Mouse (Mus musculus) embryonic facial prominence, embryonic 12.5 days (tissue): ENCODE measurements around the gene Smc3. TPM values are rescaled to one million over a fixed set of nuclear protein-coding genes. Genes with fewer than 3 reads are reported as not detected.

Experiments used
- ATAC-seq: fragments of 200-750 bp; cut with Nextera tagmentation; 2 replicates; pipeline ENCODE4 v1.8.0; 2017; ENCODE audit not compliant: insufficient number of reproducible peaks, insufficient read depth, low FRiP score, low TSS enrichment
- H3K27ac ChIP-seq: fragments of 300-500 bp; sonication (generic); 2 replicates; pipeline ENCODE4 v1.5.1; 2016; ENCODE audit warnings: mild to moderate bottlenecking
- H3K27me3 ChIP-seq: fragments of 300-500 bp; sonication (generic); 2 replicates; pipeline ENCODE4 v1.6.1; 2016; ENCODE audit warnings: mild to moderate bottlenecking, moderate library complexity
- H3K36me3 ChIP-seq: fragments of 300-500 bp; sonication (generic); 2 replicates; pipeline ENCODE4 v1.6.1; 2016; ENCODE audit warnings: mild to moderate bottlenecking
- H3K4me1 ChIP-seq: fragments of 300-500 bp; sonication (generic); 2 replicates; pipeline ENCODE4 v1.6.1; 2016
- H3K4me2 ChIP-seq: fragments of 300-500 bp; sonication (generic); replicated peaks from 2 replicates; pipeline ENCODE4 v1.6.1; 2016; ENCODE audit warnings: mild to moderate bottlenecking, moderate library complexity
- H3K4me3 ChIP-seq: fragments of 300-500 bp; sonication (generic); 2 replicates; pipeline ENCODE4 v1.5.1; 2016; ENCODE audit warnings: mild to moderate bottlenecking
- H3K9ac ChIP-seq: fragments of 300-500 bp; sonication (generic); 2 replicates; pipeline ENCODE4 v1.6.1; 2016; ENCODE audit warnings: mild to moderate bottlenecking, moderate library complexity
- H3K9me3 ChIP-seq: fragments of 300-500 bp; sonication (generic); 2 replicates; pipeline ENCODE4 v1.6.1; 2016; ENCODE audit warnings: mild to moderate bottlenecking, moderate library complexity
- WGBS: fragments of 180-500 bp; shearing (Covaris S2); methylation state at CpG from one replicate; pipeline ENCODE4 v1.1.7; 2016; 5-methylcytosine and 5-hydroxymethylcytosine counted together
- polyA plus RNA-seq: library from polyadenylated mRNA; unstranded; fragments of >200 nt; fragmentation: Nextera tagmentation; extraction: Ambion mirVana; gene quantifications from 2 replicates; pipeline ENCODE4 v1.2.1, GENCODE M21; 2016

The Smc3 gene
- polyA plus RNA-seq, 1 experiment from 2014 or later = 81.9 TPM

DNA sequence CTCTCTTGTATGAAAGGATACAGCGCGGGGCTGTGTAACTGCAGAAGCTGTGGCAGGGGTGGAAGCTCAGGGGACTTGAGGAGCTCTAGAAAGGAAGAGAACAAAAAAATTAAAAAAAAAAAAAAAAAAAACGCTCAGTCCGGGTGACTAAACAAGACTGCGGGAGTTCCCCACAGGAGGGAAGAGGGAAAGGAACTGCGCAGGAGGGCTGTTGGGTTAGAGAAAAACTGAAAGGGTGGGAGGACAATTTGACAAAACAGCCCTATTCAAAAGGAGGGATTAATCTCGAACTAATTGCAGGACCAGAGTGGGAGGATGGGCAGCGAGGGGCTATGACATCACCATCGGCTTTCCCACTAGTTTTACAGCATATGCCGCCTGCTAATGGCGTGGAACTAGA, 32.3 kb upstream of the Smc3 start:
- 24% methylated on average over 11 of the region's 11 CpGs for WGBS
- no peaks in the 10 kb centered on the region for H3K36me3 ChIP-seq
- H3K4me3 ChIP-seq = no peak overlapping the region
- H3K9ac ChIP-seq = no peak overlapping the region
- H3K4me1 ChIP-seq = no peaks in the 10 kb centered on the region
- H3K9me3 ChIP-seq = no peaks in the 10 kb centered on the region
- H3K4me2 ChIP-seq = no peak overlapping the region
- no peaks in the 10 kb centered on the region for H3K27me3 ChIP-seq
- no peak overlapping the region for H3K27ac ChIP-seq
- ATAC-seq = no peak

DNA sequence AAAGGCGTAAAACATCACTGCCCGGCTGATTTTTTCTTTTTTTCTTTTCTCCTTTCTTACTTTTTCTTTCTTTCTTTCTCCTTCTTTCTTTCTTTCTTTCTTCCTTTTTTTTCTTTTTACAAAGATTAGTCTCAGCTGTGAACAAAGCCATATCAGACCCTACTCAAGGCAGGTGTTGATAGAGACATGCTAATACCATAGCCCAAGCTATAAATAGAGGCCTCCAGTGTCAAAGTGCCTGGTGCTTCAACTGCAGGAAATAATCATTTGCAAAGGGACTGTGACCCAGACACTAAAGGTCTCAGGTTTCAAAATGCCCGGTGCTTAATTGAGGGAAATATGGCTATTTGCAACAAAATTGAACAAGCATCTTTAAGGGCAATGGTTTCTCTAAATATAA, 31.6 kb upstream of the Smc3 start:
- Histone ChIP-seq H3K4me2 (no peak overlapping the region), H3K9ac (no peak overlapping the region), H3K9me3 (no peaks in the 10 kb centered on the region), H3K27me3 (no peaks in the 10 kb centered on the region), H3K4me3 (no peak overlapping the region), H3K27ac (no peak overlapping the region), H3K4me1 (no peaks in the 10 kb centered on the region), H3K36me3 (no peaks in the 10 kb centered on the region)
- WGBS = 69% methylated on average over 3 of the region's 3 CpGs
- no peak for ATAC-seq

DNA sequence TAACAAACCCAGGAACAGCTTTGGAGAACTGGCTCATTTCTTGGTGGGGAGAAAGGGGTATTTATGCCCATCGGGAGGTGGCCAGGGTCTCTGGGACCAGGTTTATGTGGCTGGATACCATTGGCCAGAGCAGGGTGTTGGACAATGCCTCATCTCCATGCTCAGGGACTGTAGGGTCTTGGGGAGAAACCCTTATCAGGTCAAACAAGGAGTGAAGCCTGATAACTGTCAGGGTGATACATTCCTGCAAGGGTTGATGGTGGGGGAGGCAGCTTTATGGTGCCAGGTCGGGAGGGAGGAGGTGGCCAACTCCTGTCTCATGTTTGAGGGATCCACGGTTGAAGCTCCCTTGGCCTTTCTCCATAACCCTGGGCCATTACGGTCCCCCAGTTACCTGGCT, 29.1 kb upstream of the Smc3 start:
- H3K36me3 ChIP-seq = no peaks in the 10 kb centered on the region
- no peaks in the 10 kb centered on the region for H3K4me1 ChIP-seq
- no peak overlapping the region for H3K4me2 ChIP-seq
- H3K4me3 ChIP-seq = no peak overlapping the region
- ATAC-seq = no peak
- WGBS = 92% methylated on average over 4 of the region's 4 CpGs
- H3K27ac ChIP-seq = no peak overlapping the region
- no peaks in the 10 kb centered on the region for H3K27me3 ChIP-seq
- H3K9me3 ChIP-seq = no peaks in the 10 kb centered on the region
- no peak overlapping the region for H3K9ac ChIP-seq

DNA sequence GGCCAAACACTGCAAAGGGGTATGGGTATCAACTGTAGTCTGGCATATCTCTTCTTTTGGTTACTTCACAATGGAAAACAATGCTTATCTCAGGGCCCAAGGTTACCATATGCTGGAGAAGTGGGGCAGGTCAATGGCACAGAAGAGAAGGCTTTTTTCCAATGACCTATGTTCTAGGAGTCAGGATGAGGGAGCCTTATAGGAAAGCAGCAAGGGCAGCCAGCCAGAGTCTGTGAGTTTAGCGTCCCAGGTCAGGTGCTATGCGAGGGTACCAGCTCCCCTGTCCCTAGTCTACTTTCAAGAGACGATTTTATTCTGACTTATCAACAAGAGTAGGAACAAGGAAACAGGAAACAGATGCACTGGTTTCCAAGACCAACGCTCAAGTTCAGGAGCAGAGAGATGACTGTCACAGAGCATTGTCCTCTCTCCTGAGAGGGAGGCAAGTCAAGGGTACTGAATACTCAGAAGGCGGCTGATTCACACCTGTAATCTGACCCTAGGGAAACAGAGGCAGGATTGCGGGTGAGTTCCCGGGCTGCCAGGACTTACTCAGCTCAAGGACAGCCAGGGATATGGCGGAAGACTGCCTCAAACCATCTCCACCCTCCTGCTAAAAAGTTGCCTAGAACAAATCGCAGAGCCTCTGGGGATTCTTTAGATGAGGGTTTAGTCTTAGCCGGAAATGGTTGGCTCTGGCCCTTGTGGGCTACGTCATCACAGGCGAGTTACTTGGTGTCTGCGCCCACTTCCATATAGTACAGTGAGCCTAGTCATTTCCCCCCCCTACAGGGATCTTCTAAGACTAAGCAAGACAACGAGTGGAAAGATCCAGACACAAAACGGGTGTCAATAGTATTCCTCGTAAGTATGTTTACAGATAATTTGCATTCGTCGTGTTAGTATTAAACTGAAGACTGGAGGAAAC, 28.4 kb upstream of the Smc3 start:
- H3K4me1 ChIP-seq = no peaks in the 10 kb centered on the region
- H3K27me3 ChIP-seq = no peaks in the 10 kb centered on the region
- H3K9me3 ChIP-seq = no peaks in the 10 kb centered on the region
- H3K36me3 ChIP-seq = no peaks in the 10 kb centered on the region
- no peak overlapping the region for H3K9ac ChIP-seq
- no peak overlapping the region for H3K27ac ChIP-seq
- WGBS = 79% methylated on average over 18 of the region's 18 CpGs
- no peak overlapping the region for H3K4me2 ChIP-seq
- H3K4me3 ChIP-seq = no peak overlapping the region
- no peak for ATAC-seq

DNA sequence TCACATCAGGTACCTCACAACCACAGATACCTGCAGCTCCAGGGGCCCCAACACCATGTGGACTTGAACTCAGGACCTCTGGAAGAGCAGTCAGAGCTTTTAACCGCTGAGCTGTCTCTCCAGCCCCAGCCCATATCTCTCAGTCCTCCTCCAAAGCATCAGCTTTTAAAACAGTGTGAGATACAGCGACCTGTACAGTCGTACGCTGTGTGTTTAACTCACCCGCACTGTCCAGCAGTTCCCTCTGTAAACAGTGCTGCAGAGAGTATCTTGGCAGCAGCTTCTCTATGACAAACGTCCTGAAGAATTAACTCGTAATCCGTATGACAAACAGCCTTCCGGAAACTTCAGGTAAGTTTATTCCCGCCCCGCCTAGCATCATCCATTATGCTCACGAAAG, 27.6 kb upstream of the Smc3 start:
- H3K27ac ChIP-seq = no peak overlapping the region
- H3K36me3 ChIP-seq = no peaks in the 10 kb centered on the region
- no peak overlapping the region for H3K9ac ChIP-seq

DNA sequence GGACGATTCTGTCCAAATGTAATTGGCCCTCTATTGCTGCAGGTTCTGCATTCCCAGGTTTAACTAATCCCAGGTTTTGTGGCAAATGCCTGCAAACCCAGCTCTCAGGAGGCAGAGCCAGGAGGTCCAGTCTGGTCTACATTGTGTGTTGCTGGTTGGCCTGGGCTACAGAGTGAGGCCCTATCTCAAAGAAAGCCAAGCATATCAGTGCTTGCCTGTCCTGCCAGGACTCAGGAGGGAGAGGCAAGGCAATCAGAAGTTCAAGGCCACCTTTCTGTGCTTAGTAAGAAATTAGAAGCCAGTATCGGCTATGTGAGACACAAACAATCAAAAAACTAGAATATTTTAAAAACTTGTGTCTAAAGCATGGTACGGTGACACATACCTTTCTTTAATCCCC, 27.0 kb upstream of the Smc3 start:
- Histone ChIP-seq H3K36me3 (no peaks in the 10 kb centered on the region), H3K27me3 (no peaks in the 10 kb centered on the region), H3K9me3 (no peaks in the 10 kb centered on the region), H3K9ac (no peak overlapping the region), H3K27ac (no peak overlapping the region), H3K4me2 (no peak overlapping the region), H3K4me1 (no peaks in the 10 kb centered on the region), H3K4me3 (no peak overlapping the region)
- no peak for ATAC-seq
- 80% methylated on average over 3 of the region's 3 CpGs for WGBS

More for the DNA sequence above, 27.6 kb upstream of the Smc3 start:
- no peak overlapping the region for H3K4me2 ChIP-seq
- no peaks in the 10 kb centered on the region for H3K9me3 ChIP-seq
- H3K4me3 ChIP-seq = no peak overlapping the region
- no peaks in the 10 kb centered on the region for H3K27me3 ChIP-seq
- no peak for ATAC-seq
- H3K4me1 ChIP-seq = no peaks in the 10 kb centered on the region
- WGBS = 82% methylated on average over 12 of the region's 12 CpGs

DNA sequence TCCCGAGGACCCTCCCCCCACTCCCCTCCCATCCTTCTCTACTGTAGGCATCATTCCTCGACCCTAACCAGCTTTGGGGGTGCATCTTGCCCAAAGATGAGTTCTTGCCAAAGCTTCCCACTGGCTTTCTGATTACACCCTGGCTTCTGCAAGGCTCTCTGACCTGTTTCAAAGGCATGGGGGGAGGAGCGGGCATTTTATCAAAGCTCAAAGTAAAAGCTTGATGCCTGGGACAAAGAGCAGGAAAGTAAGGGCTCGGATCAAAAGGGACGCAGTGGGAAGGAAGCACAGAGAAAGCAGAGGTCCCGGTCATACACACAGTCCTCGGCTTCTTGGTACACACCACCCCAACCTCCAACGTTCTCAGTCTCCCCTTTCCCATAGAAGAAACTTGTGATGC, 26.1 kb upstream of the Smc3 start:
- no peak for ATAC-seq
- 55% methylated on average over 8 of the region's 8 CpGs for WGBS
- H3K27me3 ChIP-seq = no peaks in the 10 kb centered on the region

DNA sequence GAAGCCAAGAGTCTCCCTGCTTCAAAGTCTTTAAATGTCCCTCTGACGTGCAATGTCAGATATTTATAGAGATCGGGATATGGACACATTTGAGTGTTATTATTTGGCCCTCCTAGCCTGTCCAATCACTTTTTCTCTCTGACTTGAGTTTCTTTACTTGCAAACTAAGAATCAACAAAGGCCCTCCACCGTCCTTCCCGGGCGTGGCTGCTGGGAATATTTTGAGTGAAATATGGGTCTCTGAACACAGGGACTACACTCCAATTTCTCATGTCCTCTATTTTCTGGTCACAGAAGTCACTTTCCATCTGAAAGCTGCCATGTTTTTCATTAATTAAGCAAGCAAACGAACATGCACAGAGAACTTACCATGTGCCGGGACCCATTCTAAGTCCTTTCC, 25.7 kb upstream of the Smc3 start:
- H3K27ac ChIP-seq = no peak overlapping the region
- WGBS = 89% methylated on average over 7 of the region's 7 CpGs

More for the DNA sequence above, 26.1 kb upstream of the Smc3 start:
- Histone ChIP-seq H3K4me2 (no peak overlapping the region), H3K4me3 (no peak overlapping the region), H3K9ac (no peak overlapping the region), H3K36me3 (no peaks in the 10 kb centered on the region), H3K27ac (no peak overlapping the region), H3K4me1 (no peaks in the 10 kb centered on the region), H3K9me3 (no peaks in the 10 kb centered on the region)

DNA sequence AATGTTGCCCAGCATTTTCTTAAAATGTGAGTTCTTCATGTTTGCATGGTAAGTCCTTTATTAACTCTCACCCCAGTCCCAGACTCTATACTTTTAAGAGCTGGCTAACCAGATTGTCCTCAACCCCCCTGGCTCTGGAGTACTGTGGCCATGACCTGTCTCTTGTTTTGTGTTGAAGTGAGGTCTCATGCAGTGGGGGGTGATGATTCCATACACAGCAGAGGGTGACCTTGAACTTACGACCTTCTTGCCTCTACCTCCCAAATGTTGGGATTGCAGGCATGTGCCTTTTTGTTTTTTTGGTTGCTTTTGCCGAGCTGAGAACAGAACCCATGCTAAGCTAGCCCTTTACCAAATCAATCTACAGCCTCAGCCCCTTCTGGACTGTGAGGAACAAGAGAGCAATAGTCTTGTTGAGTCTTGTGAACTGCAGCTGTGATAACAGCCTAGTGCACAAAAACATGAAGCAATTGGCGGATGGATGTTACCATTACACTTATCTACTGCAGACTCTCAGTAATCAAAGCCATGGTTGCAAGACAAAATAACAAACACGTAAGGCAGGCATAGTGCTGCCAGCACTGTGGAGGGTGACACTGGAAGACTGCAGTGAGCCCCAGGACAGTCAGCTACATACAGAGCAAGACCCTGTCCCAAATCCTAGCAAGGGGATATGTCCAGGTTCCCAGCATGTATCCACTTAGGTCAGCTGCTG, 24.7 kb upstream of the Smc3 start:
- no peaks in the 10 kb centered on the region for H3K36me3 ChIP-seq
- no peak for ATAC-seq
- H3K9me3 ChIP-seq = no peaks in the 10 kb centered on the region
- H3K27ac ChIP-seq = no peak overlapping the region
- H3K27me3 ChIP-seq = no peaks in the 10 kb centered on the region
- no peak overlapping the region for H3K4me2 ChIP-seq
- no peak overlapping the region for H3K9ac ChIP-seq
- WGBS = 78% methylated on average over 4 of the region's 4 CpGs
- no peaks in the 10 kb centered on the region for H3K4me1 ChIP-seq
- H3K4me3 ChIP-seq = no peak overlapping the region

More for the DNA sequence above, 25.7 kb upstream of the Smc3 start:
- no peaks in the 10 kb centered on the region for H3K4me1 ChIP-seq
- no peak overlapping the region for H3K4me2 ChIP-seq
- H3K9ac ChIP-seq = no peak overlapping the region
- no peaks in the 10 kb centered on the region for H3K9me3 ChIP-seq
- H3K27me3 ChIP-seq = no peaks in the 10 kb centered on the region
- no peaks in the 10 kb centered on the region for H3K36me3 ChIP-seq
- no peak overlapping the region for H3K4me3 ChIP-seq
- ATAC-seq = no peak

DNA sequence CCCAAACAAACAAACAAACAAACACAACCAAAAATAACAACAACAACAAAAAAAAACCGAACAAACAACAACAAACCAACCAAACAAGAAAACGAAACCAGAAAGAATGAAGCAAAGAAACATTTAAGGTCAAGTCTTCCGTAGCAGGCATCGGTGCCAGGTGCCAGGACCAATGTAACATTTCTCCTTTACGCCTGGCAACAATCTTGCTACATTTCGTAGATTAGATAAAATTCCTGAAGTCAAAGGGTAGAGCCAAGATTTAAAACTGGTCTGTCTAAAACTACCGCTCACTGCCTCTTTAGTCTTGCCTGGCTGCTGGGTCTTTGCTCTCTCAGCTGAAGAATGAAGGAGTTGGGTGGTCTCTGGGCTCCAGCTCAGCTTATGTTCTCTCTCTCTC, 24.1 kb upstream of the Smc3 start:
- no peak overlapping the region for H3K9ac ChIP-seq
- no peak overlapping the region for H3K27ac ChIP-seq
- no peak overlapping the region for H3K4me3 ChIP-seq
- WGBS = 80% methylated on average over 7 of the region's 7 CpGs
- H3K4me1 ChIP-seq = no peaks in the 10 kb centered on the region
- ATAC-seq = no peak
- H3K4me2 ChIP-seq = no peak overlapping the region
- no peaks in the 10 kb centered on the region for H3K27me3 ChIP-seq
- H3K36me3 ChIP-seq = no peaks in the 10 kb centered on the region
- no peaks in the 10 kb centered on the region for H3K9me3 ChIP-seq

DNA sequence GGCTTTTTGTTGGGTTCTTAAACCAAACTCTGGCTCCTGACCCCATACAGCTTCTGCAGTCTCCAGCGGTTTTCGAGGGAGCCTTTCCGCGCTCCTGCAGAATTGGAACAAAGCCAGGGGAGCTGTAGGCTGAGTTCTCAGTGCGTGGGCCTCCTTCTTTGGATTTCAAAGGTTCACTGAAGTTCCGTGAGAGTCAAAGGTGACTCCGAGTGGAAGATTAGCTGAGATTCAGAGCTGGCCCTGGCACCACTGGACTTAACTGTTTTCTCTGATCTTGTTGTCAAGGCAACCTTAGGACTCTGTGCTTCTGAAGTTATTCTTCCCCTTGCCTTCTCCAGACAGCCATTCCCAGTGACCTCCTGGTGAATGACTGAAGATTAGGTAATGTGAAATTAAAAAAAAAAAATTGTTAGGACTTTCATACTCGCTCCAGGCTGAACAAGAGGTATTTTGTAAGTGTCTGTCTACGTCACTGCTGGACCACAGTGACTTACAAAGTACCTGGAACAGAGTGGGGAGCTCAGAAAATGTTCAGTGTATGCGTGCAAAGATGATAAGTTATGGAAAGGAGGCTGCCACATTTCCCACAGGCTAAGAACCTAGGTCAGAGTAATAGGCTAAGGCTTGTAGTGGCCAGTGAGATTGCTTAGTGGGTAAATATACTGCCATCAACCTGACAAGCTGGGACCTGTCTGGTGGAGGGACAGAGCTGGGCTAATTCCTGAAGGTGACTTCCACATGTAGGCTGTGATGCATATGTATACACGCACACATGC, 23.0 kb upstream of the Smc3 start:
- Histone ChIP-seq H3K4me3 (no peak overlapping the region), H3K4me2 (no peak overlapping the region), H3K36me3 (no peaks in the 10 kb centered on the region), H3K27ac (no peak overlapping the region), H3K4me1 (no peaks in the 10 kb centered on the region), H3K9ac (no peak overlapping the region), H3K9me3 (no peaks in the 10 kb centered on the region), H3K27me3 (no peaks in the 10 kb centered on the region)
- ATAC-seq = no peak
- 64% methylated on average over 11 of the region's 11 CpGs for WGBS
